Mouse (Mus musculus) small intestine, adult 2 months (tissue): ENCODE data around the gene Ddx19a. TPM values are rescaled to one million over a fixed set of nuclear protein-coding genes. Genes with fewer than 3 reads are reported as not detected.
"Not testable (repeated sequence)": the region's sequence is repeated elsewhere in the genome, so short reads cannot be mapped to it uniquely, and the experiment has no call there.

ENCODE experiments used
- H3K27ac ChIP-seq: fragments of 200-500 bp; 2 replicates; pipeline ENCODE4 v1.5.1; 2012; ENCODE audit warnings: low read depth, low read length, control low read depth, inconsistent platforms; ENCODE audit not compliant: insufficient read depth
- H3K27me3 ChIP-seq: fragments of 200-500 bp; 2 replicates; pipeline ENCODE4 v1.6.1; 2012; ENCODE audit warnings: mild to moderate bottlenecking, moderate library complexity, low read length, inconsistent platforms; ENCODE audit not compliant: control insufficient read depth, insufficient read depth
- H3K36me3 ChIP-seq: fragments of 200-500 bp; 2 replicates; pipeline ENCODE4 v1.6.1; 2012; ENCODE audit warnings: mild to moderate bottlenecking, low read length, control low read depth, inconsistent platforms; ENCODE audit not compliant: control insufficient read depth, insufficient read depth
- H3K4me1 ChIP-seq: fragments of 200-500 bp; 2 replicates; pipeline ENCODE4 v1.6.1; 2012; ENCODE audit warnings: low read length, inconsistent platforms, mixed read lengths; ENCODE audit not compliant: control insufficient read depth, insufficient read depth, insufficient read length
- H3K4me3 ChIP-seq: fragments of 200-500 bp; 2 replicates; pipeline ENCODE4 v1.5.1; 2012; ENCODE audit warnings: low read depth, mild to moderate bottlenecking, control low read depth, inconsistent platforms, low read length, moderate library complexity
- CTCF ChIP-seq: fragments of 200-500 bp; IDR thresholded peaks from 2 replicates; pipeline ENCODE4 v1.5.1; 2012; ENCODE audit warnings: low read depth, mild to moderate bottlenecking, control low read depth, inconsistent platforms, low read length, moderate library complexity, mixed read lengths; ENCODE audit not compliant: insufficient replicate concordance, insufficient read length; ENCODE audit errors: extremely low read depth
- POLR2A ChIP-seq: fragments of 200-500 bp; IDR thresholded peaks from 2 replicates; pipeline ENCODE4 v1.6.1; 2012; ENCODE audit warnings: low read depth, mild to moderate bottlenecking, control low read depth, inconsistent platforms, low read length, moderate library complexity
- WGBS: fragments of 180-500 bp; shearing (Covaris S2); methylation state at CpG from one replicate; pipeline ENCODE4 v1.1.7; 2018; 5-methylcytosine and 5-hydroxymethylcytosine counted together
- polyA plus RNA-seq: library from polyadenylated mRNA; depleted of rRNA; stranded (reverse); fragments of >200 nt; gene quantifications from 2 replicates; pipeline ENCODE4 v1.2.3, GENCODE M21; 2012

Ddx19a gene
- polyA plus RNA-seq, 1 experiment = 10.4 TPM

GRCm38 (mm10) chr8:110967326-110967725 is 30.3 kb downstream of the Ddx19a start:
- peaks cover 9% of the 10 kb centered on the region for H3K4me1 ChIP-seq
- H3K36me3 ChIP-seq = no peaks in the 10 kb centered on the region

GRCm38 (mm10) chr8:110966586-110966985 is 31.0 kb downstream of the Ddx19a start:
- Histone ChIP-seq H3K36me3 (no peaks in the 10 kb centered on the region), H3K27me3 (no peaks in the 10 kb centered on the region), H3K4me3 (no peak overlapping the region), H3K27ac (no peak overlapping the region; the same call in 1 of the 2 replicates), H3K4me1 (peaks cover 9% of the 10 kb centered on the region)
- 61% methylated on average over 8 of the region's 8 CpGs for WGBS
- no peak for TF ChIP-seq POLR2A
- no peak for TF ChIP-seq CTCF

More at GRCm38 (mm10) chr8:110967326-110967725, 30.3 kb downstream of the Ddx19a start:
- no peaks in the 10 kb centered on the region for H3K27me3 ChIP-seq
- H3K27ac ChIP-seq = no peak overlapping the region
- TF ChIP-seq POLR2A = no peak
- no peak for TF ChIP-seq CTCF
- 81% methylated on average over 9 of the region's 9 CpGs for WGBS
- no peak overlapping the region for H3K4me3 ChIP-seq

- Histone ChIP-seq H3K36me3 (no peaks in the 10 kb centered on the region), H3K4me3 (no peak overlapping the region), H3K27ac (peak overlapping the region; percentile 6; the same call in 1 of the 2 replicates), H3K27me3 (no peaks in the 10 kb centered on the region), H3K4me1 (peaks cover 6% of the 10 kb centered on the region)
- 6% methylated on average over 7 of the region's 7 CpGs for WGBS
- TF ChIP-seq CTCF (peak; percentile 36; the same call in 1 of the 2 replicates), POLR2A (no peak)
These were observed 32.0 kb downstream of the Ddx19a start for GRCm38 (mm10) chr8:110965594-110965993.

GRCm38 (mm10) chr8:110964666-110965065 is 32.9 kb downstream of the Ddx19a start:
- Histone ChIP-seq H3K27ac (no peak overlapping the region), H3K27me3 (no peaks in the 10 kb centered on the region), H3K36me3 (no peaks in the 10 kb centered on the region), H3K4me1 (peaks cover 4% of the 10 kb centered on the region), H3K4me3 (no peak overlapping the region)
- 63% methylated on average over 7 of the region's 7 CpGs for WGBS
- TF ChIP-seq POLR2A (no peak), CTCF (no peak)

- WGBS = 69% methylated on average over 2 of the region's 2 CpGs
- TF ChIP-seq POLR2A (no peak), CTCF (no peak)
- H3K36me3 ChIP-seq = no peaks in the 10 kb centered on the region
- no peak overlapping the region for H3K4me3 ChIP-seq
- no peaks in the 10 kb centered on the region for H3K27me3 ChIP-seq
- H3K4me1 ChIP-seq = peaks cover 4% of the 10 kb centered on the region
- no peak overlapping the region for H3K27ac ChIP-seq
These were observed 34.5 kb downstream of the Ddx19a start for GRCm38 (mm10) chr8:110963051-110963450.

GRCm38 (mm10) chr8:110959906-110960305 is 37.7 kb downstream of the Ddx19a start:
- H3K36me3 ChIP-seq = no peaks in the 10 kb centered on the region
- 83% methylated on average over 6 of the region's 6 CpGs for WGBS
- no peak overlapping the region for H3K27ac ChIP-seq
- H3K27me3 ChIP-seq = no peaks in the 10 kb centered on the region
- TF ChIP-seq CTCF (no peak), POLR2A (no peak)
- H3K4me1 ChIP-seq = no peaks in the 10 kb centered on the region
- H3K4me3 ChIP-seq = no peak overlapping the region

- Histone ChIP-seq H3K36me3 (no peaks in the 10 kb centered on the region), H3K4me1 (no peaks in the 10 kb centered on the region), H3K4me3 (no peak overlapping the region), H3K27me3 (no peaks in the 10 kb centered on the region), H3K27ac (no peak overlapping the region)
- 78% methylated on average over 12 of the region's 12 CpGs for WGBS
- TF ChIP-seq CTCF (no peak), POLR2A (no peak)
These were observed 38.4 kb downstream of the Ddx19a start for GRCm38 (mm10) chr8:110959071-110959780.

- not testable (repeated sequence) for H3K27ac ChIP-seq, H3K4me1 ChIP-seq, H3K27me3 ChIP-seq, H3K4me3 ChIP-seq, H3K36me3 ChIP-seq
- WGBS = 84% methylated on average over 7 of the region's 7 CpGs
These were observed 39.0 kb downstream of the Ddx19a start for GRCm38 (mm10) chr8:110958553-110958952.
